Mouse (Mus musculus): ENCODE measurements around the gene E130114P18Rik. TPM values are rescaled to one million over a fixed set of nuclear protein-coding genes. Genes with fewer than 3 reads are reported as not detected.

E130114P18Rik gene
- polyA plus RNA-seq, 1 experiment from 2014 or later = 11.0 TPM

DNA sequence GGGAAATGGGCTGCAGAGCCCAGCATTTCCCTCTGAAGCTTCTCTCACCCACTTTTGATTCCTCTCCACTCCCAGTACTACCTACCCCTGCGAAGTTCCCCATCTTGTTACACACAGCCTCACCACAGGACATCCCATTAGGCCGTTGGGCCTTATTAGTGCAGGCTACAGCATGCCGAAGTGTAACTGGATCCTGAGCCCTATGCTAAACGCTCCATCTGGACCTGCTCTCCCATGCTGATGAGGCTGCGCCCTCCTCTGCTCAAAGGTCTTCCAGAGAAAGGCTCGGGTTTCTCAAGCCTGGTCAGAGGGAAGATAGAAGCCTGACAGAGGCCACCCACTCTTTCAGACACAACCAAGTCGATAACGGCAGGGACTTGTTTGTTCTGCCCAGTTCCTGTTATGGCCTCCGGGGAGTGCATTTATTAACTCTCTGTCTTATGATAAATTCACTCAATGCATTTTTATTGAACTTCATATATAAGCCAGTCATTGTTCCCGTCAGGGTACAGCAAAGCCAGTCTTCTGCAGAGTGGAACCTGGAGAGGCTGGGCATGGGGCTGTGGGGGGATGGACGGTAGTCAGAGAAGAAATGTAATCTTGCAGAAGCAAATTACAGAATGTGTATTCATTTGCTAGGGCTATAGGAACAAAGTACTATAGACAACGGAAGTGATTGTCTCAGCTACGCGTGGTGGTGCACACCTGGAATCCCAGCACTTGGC, 148.8 kb downstream of the E130114P18Rik start:
- Histone ChIP-seq H3K9me3 (replicated peaks) (no peaks in the 10 kb centered on the region), H3K4me1 (peaks cover 53% of the 10 kb centered on the region), H3K27ac (peak overlapping the region; percentile 80), H3K36me3 (no peaks in the 10 kb centered on the region), H3K4me3 (no peak overlapping the region), H3K27me3 (ENCODE audit: low read depth, poor library complexity, severe bottlenecking) (no peaks in the 10 kb centered on the region; the same call in 1 of the 2 replicates)
- WGBS = 30% methylated on average over 14 of the region's 14 CpGs
- DNase-seq (ENCODE audit: low spot score) = peak; percentile 76

DNA sequence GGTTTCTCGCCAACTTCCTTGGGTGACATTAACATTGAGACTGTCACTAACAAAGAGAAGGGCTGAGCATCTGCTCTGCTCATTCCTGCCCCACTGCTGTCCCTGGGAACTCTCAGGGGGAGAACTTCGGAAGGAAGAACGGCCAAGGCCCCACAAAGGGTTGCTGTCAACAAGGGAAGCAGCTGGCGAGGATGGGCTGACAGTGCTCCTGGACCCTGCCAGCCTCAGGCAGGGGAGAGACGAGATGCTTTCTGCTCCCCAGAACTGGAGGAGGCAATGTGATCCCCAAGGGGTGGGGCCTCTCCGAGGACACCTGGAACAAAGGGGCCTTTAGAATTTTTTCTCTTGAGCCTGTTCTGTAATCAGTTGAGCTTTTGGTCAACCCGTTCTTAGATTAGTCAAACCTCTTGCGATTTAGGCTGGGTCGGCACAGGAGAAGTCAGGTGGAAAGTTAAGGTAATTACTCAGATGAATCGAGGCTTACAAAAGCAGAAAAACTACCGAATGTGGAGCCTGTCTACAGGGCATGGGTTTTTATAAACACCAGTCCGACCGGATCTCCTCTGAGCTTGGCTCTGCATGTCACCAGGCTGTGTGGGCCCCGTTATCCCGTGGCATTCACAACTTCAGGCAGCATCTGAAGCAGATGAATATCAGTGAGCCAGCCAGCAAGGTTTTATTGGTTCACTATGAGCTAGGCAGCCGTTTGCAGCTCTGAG, 151.7 kb downstream of the E130114P18Rik start:
- 51% methylated on average over 16 of the region's 16 CpGs for WGBS
- DNase-seq (ENCODE audit: low spot score) = no peak
- no peaks in the 10 kb centered on the region; the same call in 1 of the 2 replicates for H3K27me3 ChIP-seq (ENCODE audit: low read depth, poor library complexity, severe bottlenecking)
- peak overlapping the region; percentile 47; the same call in 1 of the 2 replicates for H3K27ac ChIP-seq
- H3K9me3 ChIP-seq (replicated peaks) = no peaks in the 10 kb centered on the region
- H3K4me1 ChIP-seq = peaks cover 47% of the 10 kb centered on the region
- H3K36me3 ChIP-seq = no peaks in the 10 kb centered on the region
- H3K4me3 ChIP-seq = no peak overlapping the region

DNA sequence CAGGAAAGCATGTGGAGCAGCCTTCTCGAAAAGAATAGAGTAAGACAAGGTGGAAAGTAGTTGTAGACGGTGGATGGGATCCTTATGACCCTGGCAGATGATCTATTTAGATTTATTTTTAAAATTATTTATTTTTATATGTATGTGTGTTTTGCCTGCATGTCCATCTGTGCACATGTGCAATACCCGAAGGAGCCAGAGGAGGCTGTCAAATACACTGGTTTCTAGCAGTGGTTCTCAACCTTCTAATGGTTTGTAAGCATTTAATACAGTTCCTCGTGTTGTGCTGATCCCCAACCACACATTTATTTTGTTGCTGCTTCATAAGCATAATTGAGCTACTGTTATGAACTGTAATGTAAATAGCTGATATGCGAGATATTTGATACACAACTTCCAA, 154.7 kb downstream of the E130114P18Rik start:
- WGBS = 89% methylated on average over 5 of the region's 5 CpGs
- no peak for DNase-seq (ENCODE audit: low spot score)
- Histone ChIP-seq H3K36me3 (no peaks in the 10 kb centered on the region), H3K4me3 (no peak overlapping the region), H3K27me3 (ENCODE audit: low read depth, poor library complexity, severe bottlenecking) (no peaks in the 10 kb centered on the region; the same call in 1 of the 2 replicates), H3K9me3 (replicated peaks) (no peaks in the 10 kb centered on the region), H3K27ac (no peak overlapping the region), H3K4me1 (peaks cover 37% of the 10 kb centered on the region)

DNA sequence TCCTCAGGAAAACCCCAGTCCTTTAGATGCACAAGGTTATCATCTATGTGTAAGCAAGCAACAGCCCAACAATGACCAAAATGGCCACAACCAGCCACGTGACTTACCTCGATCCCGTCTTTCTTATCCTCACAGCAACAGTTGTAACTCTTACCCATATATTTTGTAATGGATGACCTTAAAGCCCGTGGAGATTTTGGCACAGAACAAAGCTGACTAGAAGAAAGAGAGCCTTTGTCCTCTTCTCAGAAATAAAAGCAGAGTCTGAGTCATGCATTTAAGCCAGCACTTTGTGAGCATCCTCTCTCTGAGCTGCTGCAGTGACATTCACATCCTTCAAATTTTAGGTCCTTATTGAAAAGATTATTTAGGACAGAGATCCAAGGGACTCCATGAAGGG, 156.1 kb downstream of the E130114P18Rik start:
- no peak overlapping the region for H3K27ac ChIP-seq
- no peak for DNase-seq (ENCODE audit: low spot score)
- 0 out of 2 replicates have a peak, but pooled peaks cover 8% of the 10 kb centered on the region for H3K27me3 ChIP-seq (ENCODE audit: low read depth, poor library complexity, severe bottlenecking)
- peaks cover 26% of the 10 kb centered on the region for H3K4me1 ChIP-seq
- H3K9me3 ChIP-seq (replicated peaks) = no peaks in the 10 kb centered on the region
- H3K4me3 ChIP-seq = no peak overlapping the region
- H3K36me3 ChIP-seq = no peaks in the 10 kb centered on the region
- WGBS = 93% methylated on average over 4 of the region's 4 CpGs

DNA sequence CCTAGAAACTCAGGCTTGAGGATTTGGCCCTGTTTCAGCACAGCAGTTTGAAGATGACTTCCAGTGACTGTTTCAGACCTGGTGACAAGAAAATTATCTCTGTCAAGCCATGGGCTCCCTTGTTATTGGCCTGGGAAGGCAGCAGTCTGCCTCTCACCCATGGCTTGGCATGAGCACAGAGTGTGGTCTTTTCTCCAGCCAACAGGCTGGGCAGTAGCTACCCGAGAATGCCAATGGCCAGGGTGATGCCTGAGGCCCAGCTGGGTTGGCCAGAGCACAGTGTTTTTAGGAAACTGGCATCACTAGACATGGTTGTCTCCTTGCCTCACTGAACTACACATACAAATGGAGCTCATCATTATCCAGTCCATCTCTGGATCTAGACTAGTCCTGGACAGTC, 157.5 kb downstream of the E130114P18Rik start:
- H3K4me3 ChIP-seq = no peak overlapping the region
- H3K27me3 ChIP-seq (ENCODE audit: low read depth, poor library complexity, severe bottlenecking) = 0 out of 2 replicates have a peak, but pooled peaks cover 8% of the 10 kb centered on the region
- DNase-seq (ENCODE audit: low spot score) = no peak
- no peaks in the 10 kb centered on the region for H3K36me3 ChIP-seq
- no peak overlapping the region for H3K27ac ChIP-seq
- H3K4me1 ChIP-seq = peaks cover 15% of the 10 kb centered on the region
- H3K9me3 ChIP-seq (replicated peaks) = no peaks in the 10 kb centered on the region
- 75% methylated on average over 1 of the region's 1 CpGs for WGBS

DNA sequence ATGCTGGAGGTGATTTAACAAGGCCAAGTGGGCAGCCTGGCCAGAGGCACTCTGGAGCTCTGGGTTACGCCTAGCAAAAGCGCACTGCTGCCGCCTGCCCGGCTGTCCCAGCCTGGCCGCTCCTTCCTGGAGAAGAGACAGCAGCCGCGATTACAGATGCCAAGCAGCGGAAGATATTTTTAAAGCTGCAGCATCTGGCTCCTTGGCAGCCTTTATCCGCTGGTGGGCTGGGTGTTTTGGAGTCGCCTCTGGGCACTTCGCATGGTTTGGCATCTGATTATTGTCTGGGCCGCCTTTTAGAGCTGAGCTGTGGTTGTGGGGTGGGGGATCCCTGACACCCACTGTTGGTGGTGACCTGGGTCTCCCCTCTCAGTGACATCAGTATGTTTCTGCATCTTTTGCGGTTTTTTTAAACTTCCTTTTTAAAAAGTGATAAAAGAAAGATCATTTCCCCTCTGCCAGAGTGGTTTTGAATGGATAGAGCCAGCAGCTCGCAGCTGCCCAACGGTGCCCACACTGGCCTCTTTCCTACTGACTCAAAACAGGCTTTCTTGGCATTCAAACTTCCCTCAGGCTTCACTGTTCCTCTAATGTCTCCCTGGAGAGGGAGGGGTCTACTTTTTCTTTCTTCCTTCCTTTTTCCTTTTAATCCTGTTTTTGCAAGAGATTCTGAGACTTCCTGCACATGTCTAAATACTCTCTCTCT, 159.1 kb downstream of the E130114P18Rik start:
- peak overlapping the region; percentile 36 for H3K27ac ChIP-seq
- 64% methylated on average over 15 of the region's 15 CpGs for WGBS
- H3K4me3 ChIP-seq = no peak overlapping the region
- H3K27me3 ChIP-seq (ENCODE audit: low read depth, poor library complexity, severe bottlenecking) = 0 out of 2 replicates have a peak, but pooled peaks cover 8% of the 10 kb centered on the region
- H3K36me3 ChIP-seq = no peaks in the 10 kb centered on the region
- no peak for DNase-seq (ENCODE audit: low spot score)
- no peaks in the 10 kb centered on the region for H3K9me3 ChIP-seq (replicated peaks)
- H3K4me1 ChIP-seq = peaks cover 13% of the 10 kb centered on the region

DNA sequence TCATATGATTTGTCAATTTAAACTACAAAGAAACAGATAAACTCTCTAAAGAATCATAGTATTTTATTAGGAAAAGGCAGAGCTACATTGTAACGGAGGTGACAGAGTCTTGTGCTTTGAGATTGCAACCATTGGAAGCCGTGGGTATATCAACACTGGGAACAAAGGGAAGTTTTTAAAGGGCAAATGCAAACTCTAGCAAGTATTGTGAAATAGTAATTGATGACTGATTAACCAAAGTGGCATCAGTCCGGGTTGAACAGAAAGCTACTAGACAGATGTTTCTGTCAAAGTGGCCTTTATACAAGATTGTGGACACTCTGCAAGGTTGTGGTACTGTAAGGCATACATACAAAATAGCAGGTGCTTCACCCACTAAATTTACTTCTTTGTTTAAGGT, 162.8 kb downstream of the E130114P18Rik start:
- WGBS = 91% methylated on average over 3 of the region's 3 CpGs
- Histone ChIP-seq H3K27ac (no peak overlapping the region), H3K36me3 (no peaks in the 10 kb centered on the region), H3K9me3 (replicated peaks) (no peaks in the 10 kb centered on the region), H3K4me3 (no peak overlapping the region), H3K4me1 (peaks cover 23% of the 10 kb centered on the region), H3K27me3 (ENCODE audit: low read depth, poor library complexity, severe bottlenecking) (peaks cover 8% of the 10 kb centered on the region; the same call in 1 of the 2 replicates)
- DNase-seq (ENCODE audit: low spot score) = no peak

DNA sequence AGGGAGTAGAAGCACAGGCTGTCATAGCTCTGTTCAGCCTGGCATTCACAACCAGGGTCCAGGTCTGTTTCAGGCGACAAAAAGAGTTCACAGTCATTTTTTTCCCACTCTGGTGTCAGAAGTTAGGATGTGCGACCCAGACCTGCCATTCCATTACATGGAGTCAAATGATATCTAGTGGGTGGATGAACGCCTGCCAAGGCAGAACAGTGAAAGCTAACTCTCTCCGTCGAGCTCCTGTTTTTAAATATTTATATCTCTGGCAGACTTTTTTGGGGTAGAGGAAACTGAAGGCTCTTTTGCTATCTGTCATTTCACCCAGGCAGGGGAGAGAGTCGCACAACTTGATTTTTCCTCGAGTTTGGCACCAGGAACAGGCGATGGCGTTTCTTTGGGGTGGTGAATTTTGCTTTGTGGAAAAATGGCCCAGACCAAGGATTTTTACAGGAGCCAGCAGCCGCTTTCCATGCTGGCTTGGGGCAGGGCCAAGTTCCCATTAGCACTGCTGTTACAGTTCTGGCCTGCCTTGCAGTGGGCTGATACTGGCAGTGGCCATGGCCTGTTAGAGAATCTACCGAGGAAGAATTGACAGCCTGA, 166.5 kb downstream of the E130114P18Rik start:
- H3K36me3 ChIP-seq = no peaks in the 10 kb centered on the region
- H3K27me3 ChIP-seq (ENCODE audit: low read depth, poor library complexity, severe bottlenecking) = no peaks in the 10 kb centered on the region; the same call in 1 of the 2 replicates
- 84% methylated on average over 11 of the region's 11 CpGs for WGBS
- H3K9me3 ChIP-seq (replicated peaks) = no peaks in the 10 kb centered on the region
- DNase-seq (ENCODE audit: low spot score) = no peak
- H3K4me1 ChIP-seq = peaks cover 40% of the 10 kb centered on the region
- H3K4me3 ChIP-seq = no peak overlapping the region
- no peak overlapping the region for H3K27ac ChIP-seq

DNA sequence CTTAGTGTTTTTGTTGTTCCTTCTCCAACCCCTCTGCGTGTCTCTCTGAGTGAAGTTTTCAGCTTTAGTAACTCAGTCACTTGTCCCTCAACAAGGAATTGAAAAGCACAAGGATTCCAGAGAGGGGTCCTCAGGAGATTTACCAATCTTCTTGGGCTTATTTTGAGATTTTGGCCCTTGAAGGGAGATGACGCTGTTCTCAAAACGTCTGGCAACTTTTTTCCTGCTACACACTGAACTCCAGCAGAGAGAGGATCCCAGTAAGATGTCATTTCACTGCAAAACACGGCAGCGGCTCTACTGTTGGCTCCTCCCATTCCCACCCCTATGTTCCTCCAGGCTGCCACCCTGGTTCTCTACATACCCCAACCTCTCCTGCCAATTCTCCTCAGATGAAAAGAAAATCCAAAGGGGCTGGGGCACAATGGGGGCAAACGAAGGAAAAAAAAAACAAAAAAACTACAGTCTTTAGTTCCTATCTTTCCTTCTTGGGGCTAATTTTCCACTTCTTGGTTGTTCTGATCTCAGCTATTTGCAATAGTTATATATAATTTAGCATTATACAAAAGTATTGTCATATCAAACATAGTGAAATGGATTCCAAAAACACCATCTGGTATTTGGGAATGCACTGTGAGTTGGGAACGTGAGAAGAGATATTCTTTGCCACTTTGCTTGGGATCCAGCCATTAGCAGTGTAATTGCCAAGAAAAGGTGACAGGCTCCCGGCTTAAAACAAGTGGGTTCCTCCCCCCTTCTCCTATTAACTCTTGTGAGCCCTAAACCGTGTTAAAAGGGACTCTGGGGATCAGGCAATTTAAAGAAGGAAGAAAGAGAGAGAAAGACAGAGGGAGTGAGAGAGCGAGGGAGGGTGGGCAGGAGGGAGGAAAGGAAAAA, 167.8 kb downstream of the E130114P18Rik start:
- no peak for DNase-seq (ENCODE audit: low spot score)
- WGBS = 27% methylated on average over 10 of the region's 10 CpGs
- H3K4me1 ChIP-seq = peaks cover 42% of the 10 kb centered on the region
- no peak overlapping the region for H3K4me3 ChIP-seq
- H3K36me3 ChIP-seq = no peaks in the 10 kb centered on the region
- H3K27me3 ChIP-seq (ENCODE audit: low read depth, poor library complexity, severe bottlenecking) = no peaks in the 10 kb centered on the region; the same call in 1 of the 2 replicates
- H3K27ac ChIP-seq = no peak overlapping the region
- H3K9me3 ChIP-seq (replicated peaks) = no peaks in the 10 kb centered on the region

DNA sequence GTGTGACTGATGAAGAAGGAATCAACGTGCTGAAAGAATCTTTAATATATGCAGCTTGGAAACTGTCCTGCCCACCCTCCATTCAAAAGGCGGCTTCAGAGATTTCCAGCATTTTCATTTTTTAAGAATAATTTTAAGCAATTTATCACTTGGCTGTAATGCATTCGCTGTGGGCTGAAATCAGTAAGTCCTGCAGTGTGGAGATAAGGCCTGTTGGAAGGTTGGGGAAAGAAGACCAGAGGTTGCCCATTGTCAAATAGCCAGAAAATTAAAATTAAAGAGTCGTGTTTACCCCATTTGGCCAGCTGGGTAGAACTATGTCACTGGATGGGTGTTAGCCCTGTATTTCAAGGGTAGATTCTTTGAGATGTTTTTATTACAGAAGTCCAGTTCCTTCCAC, 168.5 kb downstream of the E130114P18Rik start:
- no peaks in the 10 kb centered on the region; the same call in 1 of the 2 replicates for H3K27me3 ChIP-seq (ENCODE audit: low read depth, poor library complexity, severe bottlenecking)
- no peak for DNase-seq (ENCODE audit: low spot score)
- peaks cover 42% of the 10 kb centered on the region for H3K4me1 ChIP-seq
- no peak overlapping the region for H3K27ac ChIP-seq
- H3K36me3 ChIP-seq = no peaks in the 10 kb centered on the region
- no peak overlapping the region for H3K4me3 ChIP-seq
- WGBS = 87% methylated on average over 4 of the region's 4 CpGs
- no peaks in the 10 kb centered on the region for H3K9me3 ChIP-seq (replicated peaks)

GRCm38 (mm10) chr4:97608728-97609127, 169.2 kb downstream of the E130114P18Rik start:
- H3K27ac ChIP-seq = no peak overlapping the region
- H3K4me1 ChIP-seq = peaks cover 42% of the 10 kb centered on the region
- no peaks in the 10 kb centered on the region for H3K36me3 ChIP-seq
- no peak for DNase-seq (ENCODE audit: low spot score)
- H3K9me3 ChIP-seq (replicated peaks) = no peaks in the 10 kb centered on the region
- H3K27me3 ChIP-seq (ENCODE audit: low read depth, poor library complexity, severe bottlenecking) = no peaks in the 10 kb centered on the region; the same call in 1 of the 2 replicates
- no peak overlapping the region for H3K4me3 ChIP-seq
- 83% methylated on average over 8 of the region's 8 CpGs for WGBS

DNA sequence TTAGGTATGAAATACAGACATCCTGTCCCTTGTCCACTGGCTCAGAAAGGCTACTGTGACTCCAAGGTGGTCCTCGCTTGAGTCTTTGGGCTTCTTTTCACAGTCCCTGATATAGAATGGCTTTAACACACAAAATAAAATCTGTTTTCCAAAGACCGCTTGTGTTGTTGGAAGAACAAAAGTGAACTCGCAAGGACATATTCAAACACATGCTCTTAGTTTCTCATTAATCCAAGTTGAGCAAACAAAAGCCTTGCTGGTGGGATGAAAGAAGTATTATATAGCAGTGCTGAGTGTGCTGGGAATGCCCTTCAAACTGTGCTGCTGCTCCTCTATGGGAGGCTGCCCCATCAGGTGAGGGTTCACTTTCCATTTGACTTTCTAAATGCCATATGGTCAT, 169.7 kb downstream of the E130114P18Rik start:
- no peak overlapping the region for H3K27ac ChIP-seq
- peaks cover 42% of the 10 kb centered on the region for H3K4me1 ChIP-seq
- WGBS = 95% methylated on average over 3 of the region's 3 CpGs
- no peaks in the 10 kb centered on the region; the same call in 1 of the 2 replicates for H3K27me3 ChIP-seq (ENCODE audit: low read depth, poor library complexity, severe bottlenecking)
- no peak for DNase-seq (ENCODE audit: low spot score)
- no peaks in the 10 kb centered on the region for H3K36me3 ChIP-seq
- no peak overlapping the region for H3K4me3 ChIP-seq
- no peaks in the 10 kb centered on the region for H3K9me3 ChIP-seq (replicated peaks)
